Mouse (Mus musculus) left cerebral cortex, adult 9 months (tissue): ENCODE measurements around the gene Tex38.
A peak's percentile ranks its signal among the peaks of the same experiment; 100 is the strongest.

ENCODE experiments used
- DNase-seq, 2 experiments: peaks; one replicate each; pipeline ENCODE4 v3.0.0; 2022; ENCODE audit warnings: low spot score in 2 of 2

Gene Tex38

GRCm38 (mm10) chr4:115780918-115781317 lies at the start of gene Tex38:
Gene Tex38 (minus strand): TSS chr4:115781018.
- DNase-seq = no peak

DNA sequence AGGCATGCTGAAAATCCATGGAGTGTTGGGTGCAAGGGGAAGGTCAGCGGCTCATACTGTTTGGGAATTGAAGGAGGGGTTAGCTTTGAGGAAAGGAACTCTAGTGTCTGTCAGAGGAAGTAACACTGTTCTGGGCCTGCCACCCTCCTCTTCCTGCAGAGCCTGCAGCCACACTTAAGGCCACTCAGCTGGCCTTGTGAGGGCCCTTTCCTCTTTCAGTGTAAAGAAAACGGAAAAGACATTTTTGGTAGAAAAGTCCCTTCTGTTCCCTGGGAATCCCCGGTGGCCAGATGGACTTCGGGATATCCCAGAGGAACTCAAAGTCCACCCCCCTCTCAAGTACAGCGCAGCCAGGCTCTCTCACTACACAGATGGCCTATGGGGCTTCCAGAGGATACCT lies 49.7 kb upstream of the Tex38 start:
- no peak for DNase-seq

DNA sequence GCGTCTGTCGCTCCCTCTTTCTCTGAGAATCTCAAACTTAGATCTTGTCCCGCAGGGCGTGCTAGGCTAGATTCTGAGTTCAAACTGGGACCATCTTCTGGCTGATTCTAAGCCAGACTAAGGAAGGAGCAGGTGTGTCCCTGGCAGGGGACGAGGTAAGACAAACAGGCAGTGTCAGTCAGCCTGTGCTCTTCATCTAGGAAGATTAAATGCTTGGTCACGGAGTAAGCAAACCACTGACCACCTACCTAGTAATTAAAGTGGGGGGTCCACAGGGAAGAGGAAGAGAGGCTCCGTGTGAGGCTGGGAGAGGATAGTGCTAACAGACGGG lies 47.7 kb upstream of the Tex38 start:
- DNase-seq = no peak

DNA sequence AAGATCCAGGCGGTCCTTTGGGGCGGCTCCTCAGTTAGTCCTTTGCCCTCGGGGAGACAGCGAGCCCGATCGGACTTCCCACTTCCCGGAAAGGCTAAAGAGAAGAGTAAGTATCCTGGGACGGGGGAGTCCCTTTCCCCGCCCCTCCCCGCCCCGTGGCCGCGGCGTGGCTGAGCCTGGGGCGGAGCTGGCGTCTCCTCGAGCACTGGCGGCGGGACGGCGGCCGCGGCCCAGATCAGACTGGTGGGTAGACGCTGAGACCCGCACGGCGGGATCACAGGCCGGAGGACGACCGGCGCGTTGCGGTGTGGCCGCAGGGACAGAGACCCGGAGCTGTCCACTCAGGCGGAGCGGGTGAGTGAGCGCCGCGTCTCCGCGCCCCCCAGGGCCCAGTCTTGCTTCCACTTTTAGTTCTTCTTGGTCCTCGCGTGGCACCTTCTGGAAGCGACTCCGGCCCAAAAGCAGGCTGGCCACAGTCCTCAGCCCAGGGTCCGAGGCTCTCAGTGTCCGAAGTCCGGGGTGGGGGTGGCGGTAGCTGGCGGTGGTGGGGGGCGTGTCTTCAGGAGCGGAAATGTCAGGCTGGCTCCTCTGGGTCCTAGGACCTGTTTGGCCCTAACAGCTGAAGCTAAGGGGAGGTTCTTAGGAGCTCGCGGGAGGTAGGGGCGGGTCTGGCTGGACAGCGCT lies 47.2 kb upstream of the Tex38 start, which contains the start of gene Mob3c:
Mob3c (plus strand) TSS at position 205 of the 684 bp plus-strand sequence.
- DNase-seq = no peak

DNA sequence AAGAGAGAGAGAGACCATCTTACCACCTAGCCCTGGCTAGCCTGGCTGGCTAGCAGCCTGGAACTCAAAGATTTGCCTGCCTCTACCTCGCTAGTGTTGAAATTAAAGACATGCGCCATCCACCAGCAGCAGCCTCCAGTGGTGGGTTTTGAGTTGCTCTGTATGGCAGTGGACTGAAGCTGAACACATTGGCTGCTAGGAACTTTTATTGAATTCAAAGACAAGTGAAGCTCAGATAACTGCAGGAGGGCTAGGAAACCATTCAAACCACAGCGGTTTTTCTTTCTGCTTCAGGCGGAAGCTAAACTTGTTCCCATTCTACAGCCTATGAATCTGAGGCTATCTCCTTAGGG lies 46.7 kb upstream of the Tex38 start:
- DNase-seq = no peak

GRCm38 (mm10) chr4:115827066-115827465 lies 46.2 kb upstream of the Tex38 start:
- DNase-seq = no peak

DNA sequence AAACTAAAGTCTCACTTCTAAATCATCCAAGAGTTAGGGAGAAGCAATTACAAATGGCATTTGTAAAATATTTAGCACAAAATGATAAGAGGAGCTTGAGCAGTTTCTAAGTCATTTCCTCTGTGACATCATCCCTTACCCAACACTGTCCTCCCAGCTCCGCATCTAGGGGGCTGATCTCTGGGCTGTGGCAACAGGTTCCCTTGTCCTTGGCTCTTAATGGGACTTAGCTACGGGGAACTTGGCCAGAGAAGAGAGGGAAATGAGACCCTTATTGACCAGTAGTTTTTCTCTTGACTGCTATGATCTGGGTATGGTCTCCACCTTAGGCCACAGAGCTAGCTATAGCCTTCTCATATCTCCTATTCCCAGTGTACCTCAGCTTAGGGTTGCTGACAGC lies 44.5 kb upstream of the Tex38 start:
- DNase-seq = no peak

DNA sequence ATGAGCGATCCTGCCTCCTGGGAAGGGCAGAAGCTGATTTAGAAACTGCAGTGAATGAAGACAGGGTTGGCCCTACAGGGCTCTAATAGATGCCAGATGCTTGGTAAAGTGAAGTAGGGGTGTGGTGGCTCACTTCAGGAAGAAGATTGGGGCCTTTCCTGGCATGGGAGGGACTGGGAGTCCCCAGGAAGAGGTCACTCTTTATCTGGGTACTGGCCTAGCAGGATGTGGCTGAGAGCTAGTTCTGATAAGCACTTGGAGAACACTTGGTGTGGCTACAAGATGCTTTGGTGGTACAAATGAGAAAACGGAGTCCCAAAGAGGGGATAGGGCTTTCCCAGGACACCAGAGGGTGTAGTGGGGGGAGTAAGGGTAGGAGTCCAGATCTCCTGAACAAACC lies 43.4 kb upstream of the Tex38 start:
- no peak for DNase-seq

- no peak for DNase-seq
These were observed 41.1 kb upstream of the Tex38 start for GRCm38 (mm10) chr4:115821928-115822327.

GRCm38 (mm10) chr4:115821431-115821830 lies 40.6 kb upstream of the Tex38 start:
- no peak for DNase-seq

DNA sequence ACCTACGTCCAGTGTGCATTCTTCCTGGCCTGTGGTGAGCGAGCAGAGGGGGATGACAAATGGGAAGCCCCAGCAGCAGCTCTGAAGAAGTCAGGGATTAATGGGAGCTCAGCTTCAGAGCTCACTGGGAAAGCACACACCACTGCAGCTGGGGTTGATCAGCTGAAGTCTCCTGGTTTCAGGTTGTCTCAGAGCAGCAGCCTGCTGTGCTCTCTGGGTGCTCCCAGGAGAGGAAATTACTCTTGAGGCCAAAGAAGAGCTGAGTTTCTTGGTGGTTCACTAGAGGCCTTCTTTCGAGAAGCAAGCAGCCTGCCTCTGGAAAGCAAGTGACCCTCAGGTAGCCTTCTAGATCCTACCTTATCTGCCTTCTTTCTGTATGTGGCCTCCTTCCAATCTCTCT lies 40.1 kb upstream of the Tex38 start:
- DNase-seq = no peak

- DNase-seq = no peak
These were observed 39.4 kb upstream of the Tex38 start for GRCm38 (mm10) chr4:115820199-115820598.

GRCm38 (mm10) chr4:115815606-115816005 lies 34.8 kb upstream of the Tex38 start:
- no peak for DNase-seq

DNA sequence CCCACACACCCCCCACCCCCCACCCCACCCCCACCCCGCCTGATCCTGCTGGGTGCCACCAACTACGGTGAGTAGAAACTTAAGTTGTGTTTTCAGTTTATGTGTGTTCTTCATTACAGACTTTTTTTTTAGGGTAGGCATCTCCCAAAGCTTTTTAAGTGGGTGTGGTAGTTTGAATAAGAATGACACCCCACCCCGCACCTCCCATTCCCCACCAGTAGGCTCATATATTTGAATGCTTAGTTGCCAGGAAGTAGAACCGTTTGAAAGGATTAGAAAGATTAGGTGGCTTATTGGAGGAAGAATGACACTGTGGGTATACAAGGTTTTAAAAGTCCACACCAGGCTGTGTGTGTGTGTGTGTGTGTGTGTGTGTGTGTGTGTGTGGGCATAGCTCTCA lies 31.5 kb upstream of the Tex38 start:
- no peak for DNase-seq

DNA sequence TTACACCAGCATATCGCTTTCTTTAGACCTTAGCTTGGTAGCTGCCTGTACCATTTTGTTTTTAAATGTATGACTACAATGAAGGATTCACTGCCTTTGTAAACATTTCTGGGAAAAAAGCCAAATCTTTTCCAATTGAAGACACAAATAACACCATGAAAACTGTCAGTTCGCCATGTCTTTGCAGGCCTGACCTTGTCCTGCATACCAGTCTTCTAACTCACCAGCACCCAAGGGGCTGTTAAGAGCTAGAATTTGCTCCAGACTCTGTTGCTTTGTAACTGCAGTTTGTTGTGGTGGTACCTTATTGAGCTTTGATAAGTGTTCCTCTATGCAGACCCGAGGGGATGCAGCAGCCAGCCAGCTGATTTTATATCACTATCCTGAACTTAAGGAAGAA lies 19.2 kb upstream of the Tex38 start:
- no peak for DNase-seq

DNA sequence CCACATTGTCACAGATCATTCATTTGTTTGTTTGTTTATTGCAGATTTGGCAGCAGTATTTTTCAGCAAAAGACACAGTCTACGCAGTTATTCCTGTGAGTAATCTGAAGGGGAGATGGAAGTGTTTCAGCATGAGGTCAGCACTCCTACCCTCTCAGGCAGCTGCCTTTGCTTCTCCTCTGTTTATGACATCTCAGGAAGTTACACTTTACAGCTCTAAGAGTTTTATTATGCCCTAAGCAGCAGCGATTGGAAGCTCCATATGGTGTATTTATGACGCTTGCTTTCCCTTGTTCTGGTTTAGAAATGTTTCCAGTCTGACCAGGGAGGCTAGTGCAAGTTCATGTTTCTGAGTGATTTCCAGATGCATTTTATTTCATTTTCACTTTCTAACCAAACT lies 14.5 kb upstream of the Tex38 start:
- no peak for DNase-seq

GRCm38 (mm10) chr4:115790864-115791263 lies 10.0 kb upstream of the Tex38 start:
- peak; percentile 30 to 73 for DNase-seq

DNA sequence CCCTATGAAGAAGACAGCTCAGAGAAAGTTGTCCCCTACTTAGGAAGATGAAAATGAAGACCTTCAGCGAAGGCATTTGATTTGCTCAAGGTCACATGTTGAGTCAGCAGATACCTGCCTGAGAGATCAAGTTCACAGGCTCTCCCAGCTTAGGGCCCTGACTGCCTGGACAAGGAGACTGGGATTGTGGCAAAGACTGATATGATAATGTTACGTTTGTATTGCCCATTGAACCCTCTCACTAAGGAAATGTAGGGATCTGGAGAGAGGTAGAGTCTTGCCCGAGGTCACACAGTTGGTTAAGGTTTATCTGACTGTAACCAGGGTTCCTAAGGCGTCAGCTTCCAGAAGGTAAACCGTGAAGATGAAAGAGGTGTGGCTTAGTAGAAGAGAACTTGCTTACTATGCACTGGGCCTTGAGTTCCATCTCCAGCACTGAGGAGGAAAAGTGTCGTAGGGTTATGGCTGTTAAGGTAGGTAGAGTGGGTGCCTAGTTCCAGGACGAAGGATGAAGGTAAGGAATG lies 4.8 kb upstream of the Tex38 start:
- DNase-seq = no peak

GRCm38 (mm10) chr4:115784769-115785510 lies 4.1 kb upstream of the Tex38 start, which contains the start of gene Atpaf1:
Gene Atpaf1 (plus strand): TSS chr4:115784812.
- DNase-seq = peak in 1 of 2 experiments; percentile 81

DNA sequence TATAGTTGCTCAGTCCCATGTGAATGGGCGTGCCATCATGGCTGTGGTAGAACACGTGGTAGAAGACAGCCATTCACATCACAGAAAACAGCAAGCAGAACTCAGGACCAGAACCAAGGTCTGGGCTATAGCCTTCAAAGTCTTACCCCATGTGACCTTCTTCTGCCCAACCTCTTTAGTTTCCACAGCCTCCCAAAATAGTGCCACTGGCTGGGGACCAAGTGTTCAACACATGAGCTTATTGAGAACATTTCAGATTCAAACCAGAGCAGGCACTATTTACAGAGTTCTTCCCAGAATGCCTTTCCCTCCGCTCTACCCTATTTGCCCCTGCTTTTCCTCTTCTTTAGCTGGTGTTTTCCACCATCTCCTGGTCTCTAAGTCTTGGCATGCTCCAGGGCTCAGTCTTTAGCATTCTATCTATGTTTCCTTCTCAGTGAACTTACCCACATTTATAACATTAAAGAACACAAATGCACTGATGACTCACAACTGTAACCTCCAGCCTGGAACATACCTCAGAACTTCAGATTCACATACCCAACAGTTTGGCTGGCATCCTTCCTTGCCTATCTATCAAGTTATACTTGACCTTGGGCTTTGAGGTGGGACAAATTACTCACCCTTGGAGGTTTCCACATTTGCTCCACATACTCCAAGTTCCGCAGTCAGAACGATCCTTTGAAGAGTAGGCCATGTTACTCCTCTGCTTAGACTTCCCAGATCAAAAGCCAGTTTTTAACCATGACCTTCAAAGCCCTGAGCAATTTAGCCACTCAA lies 1.4 kb upstream of the Tex38 start:
- no peak for DNase-seq

GRCm38 (mm10) chr4:115780269-115780668 lies 549 bp downstream of the Tex38 start:
- peak; percentile 39 to 51 for DNase-seq

DNA sequence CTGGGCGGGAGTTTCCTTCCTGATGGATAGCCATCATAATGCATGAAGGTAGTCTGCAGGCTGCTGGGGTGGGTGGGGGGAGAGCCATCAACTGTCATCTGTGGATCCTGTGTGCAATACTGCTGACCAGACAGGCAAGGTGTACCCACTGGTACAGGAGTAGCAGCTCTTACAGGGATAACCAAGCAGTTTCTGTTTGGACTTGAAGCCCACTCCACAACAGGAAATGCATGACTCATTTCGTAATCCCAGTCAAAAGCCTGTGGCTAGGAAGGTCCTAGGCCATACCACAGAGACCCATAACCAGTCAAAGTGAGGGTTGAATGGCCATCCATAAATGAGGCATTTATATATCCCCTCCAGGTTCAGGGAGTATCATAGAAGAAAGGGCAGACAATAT lies 3.2 kb downstream of the Tex38 start:
- no peak for DNase-seq

DNA sequence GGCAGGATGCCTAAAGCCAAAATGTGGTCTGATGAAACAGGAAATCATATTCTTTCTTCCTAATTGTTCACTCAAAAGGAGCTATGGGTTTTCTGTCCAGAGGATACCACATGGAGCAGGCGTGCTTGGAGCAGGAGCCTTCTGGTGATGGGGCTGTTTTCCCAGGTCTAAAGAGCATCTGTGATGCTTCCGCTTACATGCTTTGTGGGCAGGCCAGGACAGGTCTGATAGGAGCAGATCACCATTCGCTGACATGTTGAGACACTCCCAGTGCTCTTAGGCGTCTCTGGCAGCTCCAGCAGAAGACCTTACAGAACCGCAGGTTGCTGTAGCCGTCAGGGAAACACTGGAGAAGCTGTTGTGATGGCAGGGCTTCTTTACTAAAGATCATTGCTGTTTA lies 5.8 kb downstream of the Tex38 start:
- DNase-seq = no peak
